Mouse (Mus musculus) layer of hippocampus, adult 8-10 months (tissue): ENCODE measurements around the gene Mrpl14. TPM values are rescaled to one million over a fixed set of nuclear protein-coding genes. Genes with fewer than 3 reads are reported as not detected.

Source experiments
- DNase-seq, 2 experiments: peaks; one replicate each; pipeline ENCODE4 v3.0.0; 2022; ENCODE audit warnings: low spot score in 2 of 2
- total RNA-seq, 4 experiments: library from RNA; stranded (reverse); gene quantifications; 2 replicates each; pipeline ENCODE4 v1.2.4; 2022

Gene Mrpl14
- total RNA-seq, 4 experiments from 2014 or later = 36.8 to 48.9 (median 39.1) TPM

GRCm38 (mm10) chr17:45723732-45724573 is 37.8 kb downstream of the Mrpl14 start:
- DNase-seq = peak; percentile 47 to 84

- DNase-seq = no peak
Measured at GRCm38 (mm10) chr17:45724574-45724921, 38.4 kb downstream of the Mrpl14 start.

GRCm38 (mm10) chr17:45726249-45726648 is 40.1 kb downstream of the Mrpl14 start:
- DNase-seq = no peak

GRCm38 (mm10) chr17:45727481-45727880 is 41.4 kb downstream of the Mrpl14 start:
- DNase-seq = no peak

- DNase-seq = no peak
Measured at GRCm38 (mm10) chr17:45727983-45728723, 42.0 kb downstream of the Mrpl14 start.

- DNase-seq = no peak
Measured at GRCm38 (mm10) chr17:45729387-45729786, 43.3 kb downstream of the Mrpl14 start.

GRCm38 (mm10) chr17:45730696-45731095 is 44.6 kb downstream of the Mrpl14 start:
- DNase-seq = no peak

- DNase-seq = peak; percentile 76 to 92
Measured at GRCm38 (mm10) chr17:45731172-45731864, 45.2 kb downstream of the Mrpl14 start.

GRCm38 (mm10) chr17:45733038-45733734 is 47.1 kb downstream of the Mrpl14 start:
- peak; percentile 45 to 57 for DNase-seq

- peak; percentile 68 to 74 for DNase-seq
Measured at GRCm38 (mm10) chr17:45733735-45734301, 47.7 kb downstream of the Mrpl14 start, which contains the start of gene 1600014C23Rik. Gene 1600014C23Rik, minus strand, starts transcription at chr17:45733844.

GRCm38 (mm10) chr17:45734333-45734732 is 48.2 kb downstream of the Mrpl14 start:
- DNase-seq = no peak

GRCm38 (mm10) chr17:45734881-45735280 is 48.8 kb downstream of the Mrpl14 start:
- DNase-seq = no peak

GRCm38 (mm10) chr17:45735382-45736310 is 49.5 kb downstream of the Mrpl14 start:
- peak; percentile 73 to 88 for DNase-seq

GRCm38 (mm10) chr17:45736311-45737077 is 50.4 kb downstream of the Mrpl14 start:
- DNase-seq = peak; percentile 75 to 86

- DNase-seq = no peak
Measured at GRCm38 (mm10) chr17:45737078-45737601, 51.0 kb downstream of the Mrpl14 start.

GRCm38 (mm10) chr17:45742371-45743147 is 56.4 kb downstream of the Mrpl14 start:
- no peak for DNase-seq

GRCm38 (mm10) chr17:45745629-45746028 is 59.5 kb downstream of the Mrpl14 start:
- DNase-seq = no peak

- DNase-seq = no peak
Measured at GRCm38 (mm10) chr17:45746755-45747154, 60.6 kb downstream of the Mrpl14 start.
